Mouse (Mus musculus): Measurements from ENCODE around the gene Chchd10.

DNA sequence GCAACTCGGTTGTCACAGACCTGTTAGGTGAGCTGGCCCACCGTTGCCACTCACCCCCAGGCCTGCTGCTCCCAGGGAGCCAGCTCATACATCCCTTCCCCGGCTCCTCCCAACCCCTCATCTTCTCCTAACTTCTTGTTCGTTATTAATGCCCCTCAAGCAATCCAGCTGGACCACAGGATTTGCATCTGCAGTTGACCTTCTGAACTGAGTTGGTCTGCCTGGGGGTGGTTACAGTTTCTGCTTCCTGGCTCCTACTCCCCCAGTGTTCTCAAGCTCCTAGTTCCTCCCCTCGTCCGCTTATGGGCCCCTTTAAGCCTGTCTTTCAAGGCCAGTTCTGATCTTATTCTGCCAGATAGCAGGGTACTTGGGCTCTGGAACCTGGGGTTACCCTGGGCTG is 38.3 kb upstream of the Chchd10 start:
- TF ChIP-seq EP300 (IDR thresholded peaks at IDR 0.05; ENCODE audit: low read depth): no peak
- no peak for TF ChIP-seq CTCF (IDR thresholded peaks at IDR 0.05; ENCODE audit: low read depth)
